Mouse (Mus musculus) monocyte, adult 5-6 weeks (primary cell): ENCODE measurements around the gene Spin2-ps6. TPM values are rescaled to one million over a fixed set of nuclear protein-coding genes. Genes with fewer than 3 reads are reported as not detected.
"Not testable (repeated sequence)": the region's sequence is repeated elsewhere in the genome, so short reads cannot be mapped to it uniquely, and the experiment has no call there.

Experiments
- ATAC-seq: fragments of 153-309, 156-312 bp; replicated peaks from 2 replicates; pipeline ENCODE4 v1.8.0; 2017; ENCODE audit warnings: mild to moderate bottlenecking; ENCODE audit not compliant: low TSS enrichment, insufficient number of reproducible peaks, severe bottlenecking, poor library complexity, low FRiP score
- total RNA-seq: library from RNA; stranded (forward); fragments of 200-1000, 200-491, 200-594 nt; gene quantifications from 3 replicates; pipeline ENCODE4 v1.2.3, GENCODE M21; 2017

The Spin2-ps6 gene
- total RNA-seq = not detected in 3 replicates

GRCm38 (mm10) chrX:33234569-33234968 is at the start of gene Spin2-ps6:
Gene Spin2-ps6 (plus strand): TSS chrX:33234869.
- not testable (repeated sequence) for ATAC-seq

Other genes starting within 250 kb of the Spin2-ps6 start
- gene Btbd35f12, start 78.5 kb downstream of the Spin2-ps6 start, total RNA-seq = not detected in 3 replicates